Mouse (Mus musculus) mature B cell (primary cell): ENCODE data around the gene Apba3.
"Not testable (repeated sequence)": the region's sequence is repeated elsewhere in the genome, so short reads cannot be mapped to it uniquely, and the experiment has no call there.

Experiments
- in situ Hi-C: fragments of 300-500 bp; cut with MboI; formaldehyde crosslinking; loops from 2 replicates; pipeline ENCODE4 v1.14.3; 2019

The Apba3 gene

DNA sequence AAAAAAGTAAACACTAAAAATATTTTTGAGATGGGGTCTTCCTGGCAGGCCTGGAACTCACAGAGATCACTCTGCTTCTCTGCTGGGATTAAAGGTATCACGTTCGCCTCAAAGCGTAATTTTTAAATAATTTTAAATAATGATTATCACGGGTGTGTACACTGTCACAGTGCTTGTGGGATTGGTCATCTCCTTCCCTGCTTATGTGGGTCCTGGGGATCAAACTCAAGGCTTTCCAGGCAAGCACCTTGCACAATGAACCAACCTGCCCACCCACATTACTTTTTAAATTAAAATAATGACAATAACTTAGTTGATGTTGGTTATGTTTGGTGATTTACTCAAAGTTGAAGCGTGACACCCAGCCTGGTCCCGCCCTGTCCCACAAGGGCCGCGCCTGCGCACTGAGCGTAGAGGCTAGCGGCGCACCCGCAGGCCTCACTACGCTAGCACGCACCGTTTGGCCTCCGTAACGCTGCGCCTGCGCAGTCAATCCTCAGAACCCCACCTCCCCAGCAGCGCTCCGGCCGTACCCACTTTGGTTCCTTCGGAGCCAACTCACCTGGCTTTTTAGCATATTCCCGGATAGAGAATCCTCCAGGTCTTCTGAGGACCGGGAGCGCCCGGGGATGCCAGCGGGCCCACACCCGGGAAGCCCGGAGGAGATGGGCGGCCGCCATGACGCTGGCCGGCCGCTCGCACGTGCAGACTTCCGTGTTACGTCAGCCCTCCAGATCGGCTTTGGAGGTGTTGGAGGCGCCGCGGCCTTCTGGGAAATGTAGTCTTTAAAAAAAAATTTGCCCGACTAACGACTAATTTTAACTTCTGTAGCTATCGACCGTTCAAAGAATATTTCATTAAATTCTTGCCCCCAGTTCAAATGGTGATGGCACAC is at the start of gene Apba3, which contains the start of gene Mrpl54:
Gene Apba3 (plus strand): TSS at position 750 of the 895 bp plus-strand sequence.
Gene Mrpl54 (minus strand): TSS at position 724 of the 895 bp plus-strand sequence.
- in situ Hi-C loops: no loop called here

DNA sequence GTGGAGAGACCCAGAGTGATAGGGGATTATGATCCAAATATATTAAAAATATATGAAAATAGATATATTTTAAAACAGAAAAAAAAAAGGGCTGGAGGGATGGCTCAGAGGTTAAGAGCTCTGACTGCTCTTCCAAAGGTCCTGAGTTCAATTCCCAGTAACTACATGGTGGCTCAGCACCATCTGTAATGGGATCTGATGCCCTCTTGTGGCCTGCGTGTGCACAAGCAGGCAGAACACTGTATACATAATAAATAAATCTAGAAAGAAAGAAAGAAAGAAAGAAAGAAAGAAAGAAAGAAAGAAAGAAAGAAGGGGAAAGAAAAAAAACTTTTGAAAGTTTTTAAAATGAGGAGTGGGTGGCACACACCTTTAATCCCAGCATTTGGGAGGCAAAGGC is 49.5 kb upstream of the Apba3 start:
- in situ Hi-C loops: not testable (repeated sequence)

DNA sequence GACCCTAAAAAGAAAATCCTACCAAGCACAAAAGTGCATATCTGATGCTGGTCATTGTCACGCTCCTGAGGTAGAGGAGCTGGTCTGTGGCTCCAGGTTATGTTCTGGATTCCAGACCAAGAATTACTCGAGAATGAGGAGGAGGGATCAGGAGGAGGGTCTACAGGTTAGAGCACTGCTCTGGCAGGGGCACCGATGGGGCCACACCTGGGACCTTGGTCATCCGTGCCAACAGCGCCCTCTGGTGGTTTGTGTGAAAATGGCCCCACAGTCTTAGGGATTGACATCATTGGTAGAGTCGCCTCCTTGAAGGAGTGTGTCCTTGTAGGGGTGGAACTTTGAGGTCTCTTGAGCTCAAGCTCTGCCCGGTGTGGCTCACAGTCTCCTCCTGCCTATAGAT is 48.8 kb upstream of the Apba3 start:
- in situ Hi-C loops: no loop called here

DNA sequence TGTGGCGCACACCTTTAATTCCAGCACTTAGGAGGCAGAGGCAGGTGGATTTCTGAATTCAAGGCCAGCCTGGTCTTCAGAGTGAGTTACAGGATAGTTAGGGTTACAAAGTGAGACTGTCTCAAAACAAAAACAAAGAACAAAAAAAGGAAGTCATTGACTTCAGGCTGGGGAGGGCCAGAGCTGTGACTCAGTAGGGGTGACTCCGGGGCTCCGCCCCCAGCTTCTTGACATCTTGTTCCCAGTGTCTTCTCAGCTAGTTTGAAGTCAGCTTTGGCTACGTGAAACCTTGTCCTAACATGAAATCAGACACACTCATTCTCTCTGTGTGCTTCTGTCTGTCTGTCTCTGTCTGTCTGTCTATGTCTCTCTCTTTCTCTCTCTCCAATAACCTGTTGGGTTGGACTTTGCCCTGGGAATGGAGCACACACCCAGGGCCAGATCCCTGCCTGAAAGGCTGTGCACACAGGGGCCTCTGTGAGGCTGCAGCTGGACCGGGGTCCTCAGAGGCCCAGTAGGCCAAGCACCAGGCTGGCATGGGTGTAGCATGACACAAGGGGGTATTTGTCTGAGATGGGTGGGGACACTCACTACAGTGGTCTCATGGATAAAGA is 45.3 kb upstream of the Apba3 start:
- in situ Hi-C loops: no loop called here

DNA sequence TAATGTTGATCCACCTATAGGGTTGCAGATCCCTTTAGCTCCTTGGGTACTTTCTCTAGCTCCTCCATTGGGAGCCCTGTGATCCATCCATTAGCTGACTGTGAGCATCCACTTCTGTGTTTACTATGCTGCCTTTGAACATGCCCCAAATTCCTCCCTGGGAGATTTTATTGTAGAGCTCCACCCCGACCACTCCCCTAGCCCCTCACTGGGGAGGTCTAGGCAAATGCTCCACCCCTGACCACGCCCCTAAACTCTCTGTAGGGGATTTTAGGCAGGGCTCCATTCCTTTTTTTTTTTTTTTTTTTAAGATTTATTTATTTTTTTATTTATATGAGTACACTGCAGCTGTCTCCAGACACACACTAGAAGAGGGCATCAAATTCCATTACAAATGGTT is 43.0 kb upstream of the Apba3 start:
- in situ Hi-C loops: not testable (repeated sequence)

DNA sequence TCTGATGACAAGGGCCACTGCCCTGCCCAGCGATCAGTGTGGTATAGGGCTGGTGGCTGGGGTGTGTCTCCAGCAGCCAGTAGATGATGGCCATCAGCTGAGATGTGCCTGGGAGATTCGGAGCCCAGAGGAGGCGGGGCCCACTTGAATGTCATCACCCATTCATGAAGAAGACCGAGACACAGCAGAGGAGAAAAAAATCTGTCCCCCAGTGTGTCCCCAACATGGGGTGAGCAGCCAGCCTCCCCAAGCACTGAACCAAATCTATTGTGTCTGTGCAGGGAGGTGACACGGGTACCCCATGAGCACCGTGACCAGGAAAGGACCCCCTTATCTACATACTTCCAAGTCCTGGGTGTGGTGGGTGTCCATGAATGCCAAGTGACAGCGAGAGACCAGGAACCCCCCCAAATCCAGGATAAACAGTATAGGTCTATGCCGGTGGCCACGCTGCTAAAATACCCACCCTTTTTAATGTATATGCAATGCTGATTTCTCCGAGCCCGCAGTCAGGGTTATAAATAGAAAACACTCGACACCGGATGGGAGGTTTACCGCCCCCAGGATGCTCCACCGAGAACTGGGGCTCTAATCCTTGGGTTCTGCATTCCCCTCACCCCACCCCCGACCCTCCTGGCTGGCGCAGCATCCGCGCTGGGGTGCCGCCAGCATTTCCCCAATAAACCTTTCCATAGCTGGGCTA is 36.9 kb upstream of the Apba3 start:
- in situ Hi-C loops: no loop called here

DNA sequence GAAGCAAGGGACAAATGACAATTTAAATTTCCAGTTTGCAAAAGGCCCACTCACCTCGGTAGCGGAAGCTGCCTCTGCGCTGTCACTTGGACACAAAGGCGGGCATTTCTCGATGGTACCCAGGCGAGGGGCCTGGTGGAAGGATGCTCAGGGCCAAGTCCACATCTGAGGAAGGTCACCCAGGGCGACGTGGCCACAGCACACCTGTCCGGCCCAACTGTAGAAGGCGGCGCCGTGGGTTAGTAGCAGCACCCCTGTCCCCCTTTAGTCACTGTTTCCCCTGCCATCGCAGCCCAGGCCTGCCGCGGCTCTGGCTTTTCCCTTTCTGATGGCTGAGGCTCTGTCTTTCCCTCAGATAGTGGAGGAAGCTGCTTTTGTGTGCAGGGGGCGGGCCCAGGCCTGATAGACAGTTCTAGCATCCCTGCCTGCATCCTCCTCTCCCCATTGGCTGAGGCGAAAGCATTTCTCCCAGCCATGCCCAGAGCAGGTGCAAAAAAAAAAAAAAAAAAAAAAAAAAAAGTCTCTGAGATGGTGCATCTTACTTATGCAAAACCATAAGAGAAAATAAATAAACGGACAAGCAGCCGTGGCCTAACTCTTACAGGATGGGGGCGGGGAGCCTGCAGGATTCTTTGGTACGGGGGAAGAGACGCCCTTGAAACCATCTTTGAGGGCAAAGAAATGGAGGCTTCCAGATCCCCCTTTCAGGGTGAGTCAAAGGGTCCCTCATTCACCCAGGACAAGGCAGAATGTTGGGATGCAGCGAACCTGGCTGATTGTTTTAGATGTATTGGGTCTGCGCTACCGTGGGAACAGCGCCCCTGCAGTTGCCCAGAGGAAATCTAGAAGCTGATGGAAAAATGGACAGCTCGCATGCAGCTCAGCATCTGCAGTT is 36.1 kb upstream of the Apba3 start, which contains the start of gene Atcay:
Gene Atcay (minus strand): TSS at position 396 of the 895 bp plus-strand sequence.
- in situ Hi-C loops: no loop called here

DNA sequence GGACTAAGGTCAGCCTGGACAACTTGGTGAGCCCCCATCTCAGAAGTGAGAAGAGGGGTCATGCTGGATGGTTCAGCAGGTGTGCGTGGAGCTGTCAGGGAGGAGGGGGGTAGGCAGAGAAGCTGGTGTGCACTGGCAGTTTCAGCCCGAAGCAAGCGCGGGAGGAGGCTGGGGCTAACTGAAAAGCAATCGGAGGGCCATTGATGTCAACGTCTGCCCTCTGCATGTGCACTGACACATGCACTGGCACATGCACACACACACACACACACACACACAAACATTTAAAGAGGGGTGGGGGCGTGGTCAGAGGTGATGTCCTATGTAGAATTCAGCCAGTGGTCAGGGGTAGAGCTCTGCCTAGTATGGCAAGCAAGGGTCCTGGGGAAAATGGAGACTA is 35.3 kb upstream of the Apba3 start:
- in situ Hi-C loops: no loop called here

DNA sequence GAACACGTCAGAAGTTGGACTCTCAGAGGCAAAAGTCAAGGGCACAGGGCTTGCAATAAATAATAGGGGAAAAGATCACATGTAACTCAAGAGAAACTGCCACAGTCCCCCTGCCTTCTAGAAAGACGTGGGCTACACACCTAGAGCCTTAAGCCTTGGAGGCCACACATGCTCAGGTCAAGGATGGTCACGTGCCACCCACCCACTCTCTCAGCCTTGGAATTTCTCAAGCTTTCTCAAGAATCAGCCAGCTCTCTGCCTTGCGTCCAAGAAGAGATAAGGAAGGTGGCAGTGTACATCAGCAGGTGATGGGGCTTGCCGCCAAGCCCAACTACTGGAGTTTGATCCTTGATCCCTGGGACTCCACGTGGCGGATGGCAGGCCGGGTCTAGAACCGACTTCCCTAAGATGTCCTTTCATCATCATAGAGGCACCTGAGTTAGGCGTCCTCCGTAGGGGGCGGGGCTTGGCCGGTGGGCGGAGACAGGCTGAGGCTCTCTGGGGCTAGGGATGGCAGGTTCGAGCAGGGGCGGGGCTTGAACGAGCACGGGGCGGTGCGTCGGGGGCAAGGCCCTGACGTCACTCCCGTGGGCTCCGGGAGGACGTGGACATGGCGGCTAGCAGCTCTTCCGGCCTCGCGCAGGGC is 34.1 kb upstream of the Apba3 start, which contains the start of gene Zfr2:
Gene Zfr2 (plus strand): TSS at position 576 of the 646 bp plus-strand sequence.
- in situ Hi-C loops: no loop called here

DNA sequence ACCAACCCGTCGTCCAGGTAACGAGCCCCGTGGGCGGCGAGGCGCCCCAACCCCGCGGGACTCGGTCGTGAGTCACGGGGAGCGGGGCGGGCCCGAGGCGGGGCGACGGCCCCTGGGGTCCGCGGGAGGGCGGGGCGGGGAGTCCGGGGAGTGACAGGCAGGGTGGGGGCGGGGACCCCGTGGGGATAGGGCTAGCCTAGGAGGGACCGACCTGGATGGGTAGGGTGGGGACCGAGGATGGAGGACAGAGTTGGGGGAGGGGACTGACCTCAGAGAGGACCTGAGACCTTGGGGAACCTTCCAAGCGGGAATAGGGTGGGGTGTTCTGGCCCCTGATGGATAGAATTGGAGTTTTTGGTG is 33.6 kb upstream of the Apba3 start:
- in situ Hi-C loops: no loop called here

DNA sequence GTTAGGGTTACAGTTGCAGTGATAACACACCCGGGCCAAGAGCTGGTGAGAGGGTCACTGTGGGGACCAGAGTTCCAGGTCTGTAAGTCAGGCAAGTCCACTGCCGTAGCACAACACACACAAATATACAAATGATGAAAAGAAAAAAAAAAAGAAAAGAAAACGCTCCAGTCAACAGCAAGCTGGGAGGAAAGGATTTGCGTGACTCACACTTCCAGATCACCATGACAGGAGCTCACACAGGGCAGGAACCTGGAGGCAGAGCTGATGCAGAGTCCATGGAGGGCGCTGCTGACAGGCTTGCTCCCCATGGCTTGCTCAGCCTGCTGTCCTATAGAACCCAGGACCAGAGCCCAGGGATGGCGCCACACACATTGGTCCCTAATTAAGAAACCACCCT is 32.6 kb upstream of the Apba3 start:
- in situ Hi-C loops: no loop called here

DNA sequence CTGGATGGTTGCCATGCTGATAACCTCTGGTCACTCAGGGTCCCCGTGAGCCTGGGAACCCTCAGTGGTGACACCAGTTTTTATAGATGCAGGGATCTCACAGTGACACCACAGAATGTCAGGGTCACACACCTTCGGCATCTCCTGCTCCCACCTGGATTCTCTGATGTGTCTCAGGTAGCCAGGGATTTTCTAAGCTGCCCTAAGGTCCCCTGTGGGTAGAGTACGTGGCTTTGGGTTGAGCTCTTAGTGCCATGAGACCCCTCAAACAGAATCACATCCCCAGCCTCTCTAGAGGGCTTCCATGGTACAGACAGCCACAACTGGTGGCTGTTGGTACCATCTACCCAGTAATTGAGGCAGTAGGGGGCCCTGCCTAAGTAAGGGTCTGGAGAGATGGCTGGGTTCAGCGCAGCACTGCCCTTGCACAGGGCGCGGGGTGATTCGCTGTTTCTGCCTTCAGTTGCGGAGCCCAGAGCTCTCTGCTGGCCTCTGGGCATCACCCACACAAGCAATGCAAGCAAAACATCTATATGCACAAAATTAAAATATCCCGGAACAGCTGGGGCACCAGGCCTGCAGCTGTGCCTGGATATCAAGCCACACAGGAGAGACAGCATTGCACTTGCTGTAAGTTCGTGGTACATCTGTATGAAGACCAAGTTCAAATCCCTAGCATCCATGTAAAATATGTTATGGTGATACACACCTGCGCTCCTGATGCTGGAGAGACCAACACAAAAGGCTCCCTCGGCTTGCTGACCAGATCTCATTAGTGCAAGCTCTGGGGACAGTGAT is 30.1 kb upstream of the Apba3 start:
- in situ Hi-C loops: no loop called here

DNA sequence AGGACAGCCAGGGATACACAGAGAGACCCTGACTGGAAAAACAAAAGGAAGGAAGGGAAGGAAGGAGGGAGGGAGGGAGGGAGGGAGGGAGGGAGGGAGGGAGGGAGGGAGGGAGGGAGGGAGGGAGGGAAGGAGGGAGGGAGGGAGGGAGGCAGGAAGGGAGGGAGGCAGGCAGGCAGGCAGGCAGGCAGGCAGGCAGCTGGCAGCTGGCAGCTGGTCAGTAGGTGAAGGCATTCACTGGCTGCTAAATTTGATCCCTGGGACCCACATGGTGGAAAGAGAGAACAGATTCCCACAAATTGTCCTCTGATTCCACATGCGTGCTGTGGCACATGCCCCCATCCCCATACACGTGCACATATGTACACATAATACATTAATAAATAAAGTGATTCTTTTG is 28.1 kb upstream of the Apba3 start:
- in situ Hi-C loops: no loop called here

DNA sequence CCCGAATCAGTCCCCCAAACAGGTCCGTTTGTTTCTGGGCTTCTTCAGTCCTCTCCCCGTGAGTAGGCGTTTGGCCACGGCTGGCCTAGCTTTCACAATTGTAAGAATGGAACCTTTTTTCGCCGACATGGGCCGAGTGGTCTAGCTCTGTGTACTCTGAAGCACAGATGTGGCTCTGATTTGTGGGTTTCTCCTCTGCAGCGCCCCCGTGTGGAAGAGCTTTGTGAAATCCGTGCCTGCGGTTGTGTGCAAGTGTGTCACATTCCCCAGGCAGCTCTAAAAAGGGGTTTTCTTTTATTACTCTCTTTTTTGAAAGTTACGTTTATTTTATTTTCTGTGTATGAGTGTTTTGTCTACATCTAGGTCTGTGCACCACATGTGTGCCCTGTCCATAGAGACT is 25.9 kb upstream of the Apba3 start:
- in situ Hi-C loops: no loop called here

DNA sequence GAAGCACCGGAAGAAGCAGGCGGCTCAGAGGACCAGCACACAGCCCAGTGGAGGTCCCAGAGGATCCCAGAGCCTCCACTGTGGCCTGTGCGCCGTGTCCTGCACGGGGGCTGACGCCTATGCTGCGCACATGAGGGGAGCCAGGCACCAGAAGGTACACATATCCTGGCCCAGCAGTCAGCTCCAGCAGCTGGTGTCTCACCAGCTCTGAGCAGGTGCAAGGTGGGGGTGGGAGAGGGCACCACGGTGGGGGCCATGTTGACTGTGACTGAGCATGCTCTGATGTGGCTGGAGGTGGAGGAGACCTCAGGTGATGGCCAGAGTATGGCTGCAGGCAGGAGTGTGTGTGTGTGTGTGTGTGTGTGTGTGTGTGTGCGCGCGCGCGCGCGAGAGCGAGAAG is 24.7 kb upstream of the Apba3 start:
- in situ Hi-C loops: no loop called here

DNA sequence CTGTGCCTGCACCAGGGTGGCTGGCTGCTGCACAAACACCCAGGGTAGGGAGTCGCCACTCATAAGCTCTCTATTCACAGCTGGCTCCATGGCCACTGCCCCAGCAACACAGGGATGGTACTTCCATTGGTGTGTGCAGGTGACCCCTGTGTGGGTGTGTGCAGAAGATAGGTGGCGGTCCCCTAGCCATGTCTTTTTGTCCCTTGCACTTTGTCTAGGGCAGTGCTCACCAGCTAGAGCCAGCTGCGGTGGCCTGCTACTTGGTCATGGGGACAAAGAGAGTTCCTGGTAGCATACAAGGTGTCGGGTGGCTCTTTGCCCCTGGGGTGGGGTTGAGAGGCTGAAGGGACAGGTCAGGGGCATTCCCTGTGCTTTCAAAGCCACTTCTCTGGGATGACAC is 22.6 kb upstream of the Apba3 start:
- in situ Hi-C loops: no loop called here

DNA sequence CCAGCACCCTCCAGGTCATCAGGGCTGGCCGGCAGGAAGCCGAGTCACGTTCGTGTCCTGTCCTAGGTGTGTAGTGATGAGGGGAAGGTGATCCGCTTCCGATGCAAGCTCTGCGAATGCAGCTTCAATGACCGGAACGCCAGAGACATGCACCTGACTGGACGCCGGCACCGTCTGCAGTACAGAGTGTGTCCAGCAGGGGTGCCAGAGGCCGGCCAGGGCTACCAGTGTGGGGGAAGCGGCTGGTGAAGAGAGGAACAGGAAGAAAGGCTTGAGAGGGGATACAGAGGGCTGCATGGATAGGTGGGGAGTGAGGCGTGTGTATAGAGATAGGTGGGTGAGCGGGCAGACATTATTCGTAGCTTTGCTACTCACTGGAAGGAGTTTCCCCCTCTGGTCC is 22.2 kb upstream of the Apba3 start:
- in situ Hi-C loops: no loop called here

DNA sequence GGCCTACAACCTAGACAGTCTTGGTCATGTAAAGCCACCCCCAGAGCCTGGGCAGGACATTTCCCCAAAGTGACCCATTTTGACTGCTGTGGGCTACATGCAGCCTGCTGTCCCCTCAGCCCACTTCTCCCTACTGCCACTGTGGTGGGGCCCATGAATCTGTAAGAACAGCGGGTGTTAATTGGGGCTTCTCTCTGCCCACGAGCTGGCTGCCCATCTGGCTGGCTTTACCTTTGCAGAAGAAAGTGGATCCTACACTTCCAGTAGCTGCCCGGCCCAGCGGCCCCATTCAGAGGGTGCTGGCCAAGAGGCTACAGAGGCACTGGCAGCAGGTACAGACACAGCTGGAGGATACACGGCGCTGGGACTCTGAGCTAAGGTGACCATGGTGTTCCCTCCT is 21.6 kb upstream of the Apba3 start:
- in situ Hi-C loops: no loop called here

DNA sequence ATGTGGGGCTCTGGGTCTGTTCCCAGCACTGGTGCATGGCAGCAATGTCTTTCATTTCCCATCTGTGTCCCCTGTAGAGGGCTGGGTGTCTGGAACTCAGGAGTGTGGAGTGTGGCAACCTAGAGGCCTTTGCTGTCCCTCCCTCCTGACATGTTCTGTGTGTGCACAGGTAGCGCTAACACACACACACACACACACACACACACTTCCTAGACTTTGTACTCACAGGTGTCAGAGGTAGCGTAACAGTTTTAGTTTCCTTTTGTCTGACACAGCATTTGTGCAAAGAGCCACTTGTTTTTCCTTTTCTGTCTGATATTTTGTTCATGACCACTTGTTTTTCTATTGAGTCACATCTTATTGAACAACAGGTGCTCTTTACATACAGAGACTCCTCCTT is 19.0 kb upstream of the Apba3 start:
- in situ Hi-C loops: no loop called here

DNA sequence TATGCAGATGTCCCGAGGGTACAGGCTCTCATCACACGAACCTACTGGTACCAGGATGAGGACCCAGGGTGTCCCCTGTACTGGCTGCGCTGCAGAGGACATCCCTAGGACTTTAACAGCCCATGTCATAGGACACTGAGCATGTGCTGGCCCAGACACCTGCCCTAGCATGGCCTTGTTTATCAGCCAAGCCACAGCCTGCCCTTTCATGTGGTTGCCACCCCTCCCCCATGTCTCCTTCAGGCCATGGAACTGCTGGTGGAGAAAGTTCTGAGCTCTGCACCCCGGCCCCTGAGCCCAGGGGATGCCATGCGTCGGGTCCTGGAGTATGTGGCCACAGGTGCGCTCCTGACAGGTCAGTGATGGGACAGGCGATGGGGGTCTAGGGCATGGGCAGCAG is 17.3 kb upstream of the Apba3 start:
- in situ Hi-C loops: no loop called here
